Mouse (Mus musculus) thymus, adult 2 months (tissue): Measurements from ENCODE around the gene Wdfy1. TPM values are rescaled to one million over a fixed set of nuclear protein-coding genes. Genes with fewer than 3 reads are reported as not detected.

Source experiments
- DNase-seq: peaks from one replicate; pipeline ENCODE4 v3.0.0; 2021
- H3K27ac ChIP-seq: fragments of 200-500 bp; 2 replicates; pipeline ENCODE4 v1.5.1; 2012; ENCODE audit warnings: low read length, control low read depth; ENCODE audit not compliant: control insufficient read depth, insufficient read depth
- H3K27me3 ChIP-seq: fragments of 200-500 bp; 2 replicates; pipeline ENCODE4 v1.6.1; 2012; ENCODE audit warnings: mild to moderate bottlenecking, low read length, moderate library complexity, mixed read lengths; ENCODE audit not compliant: control insufficient read depth, insufficient read depth
- H3K36me3 ChIP-seq: fragments of 200-500 bp; 2 replicates; pipeline ENCODE4 v1.6.1; 2012; ENCODE audit warnings: mild to moderate bottlenecking, low read length, moderate library complexity; ENCODE audit not compliant: control insufficient read depth, insufficient read depth
- H3K4me1 ChIP-seq: fragments of 200-500 bp; replicated peaks from 2 replicates; pipeline ENCODE4 v1.6.1; 2012; ENCODE audit warnings: low read length; ENCODE audit not compliant: control insufficient read depth, insufficient read depth
- H3K4me3 ChIP-seq: fragments of 200-500 bp; 2 replicates; pipeline ENCODE4 v1.5.1; 2012; ENCODE audit warnings: mild to moderate bottlenecking, low read length, control low read depth, moderate library complexity; ENCODE audit not compliant: control insufficient read depth, insufficient read depth
- CTCF ChIP-seq: fragments of 200-500 bp; IDR thresholded peaks from 2 replicates; pipeline ENCODE4 v1.5.1; 2012; ENCODE audit warnings: mild to moderate bottlenecking, control low read depth, low read length, moderate library complexity, borderline replicate concordance; ENCODE audit not compliant: control insufficient read depth, poor library complexity, insufficient read depth; ENCODE audit errors: extremely low read depth
- POLR2A ChIP-seq: fragments of 200-500 bp; IDR thresholded peaks from 2 replicates; pipeline ENCODE4 v1.6.1; 2012; ENCODE audit warnings: mild to moderate bottlenecking, low read length, control low read depth, moderate library complexity; ENCODE audit not compliant: control insufficient read depth, poor library complexity, insufficient read depth; ENCODE audit errors: extremely low read depth
- WGBS: fragments of 180-500 bp; shearing (Covaris S2); methylation state at CpG from one replicate; pipeline ENCODE4 v1.1.7; 2018; 5-methylcytosine and 5-hydroxymethylcytosine counted together
- polyA plus RNA-seq: library from polyadenylated mRNA; depleted of rRNA; stranded (reverse); fragments of >200 nt; gene quantifications from 2 replicates; pipeline ENCODE4 v1.2.3, GENCODE M21; 2012

Gene Wdfy1
- polyA plus RNA-seq, 1 experiment = 23.3 TPM

DNA sequence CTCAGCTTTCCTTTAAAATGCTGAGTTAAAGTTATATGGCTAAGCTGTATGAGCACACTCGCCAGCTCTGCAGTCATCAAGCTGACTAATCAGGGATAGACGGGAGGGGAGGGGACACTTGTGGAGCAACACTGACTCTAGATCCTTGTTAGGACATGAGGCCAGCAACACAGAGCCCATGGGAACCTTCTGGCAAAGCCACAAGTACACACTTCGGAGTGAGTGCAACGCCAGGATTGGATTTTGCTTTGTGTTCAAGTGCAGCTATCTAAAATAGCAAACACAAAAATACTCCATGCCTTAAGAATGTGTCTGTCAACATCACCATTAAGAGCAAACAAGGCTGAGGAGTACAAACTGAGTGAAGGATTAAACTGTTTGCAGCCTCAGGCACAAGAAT is 29.9 kb downstream of the Wdfy1 start:
- Histone ChIP-seq H3K27me3 (no peaks in the 10 kb centered on the region), H3K36me3 (no peaks in the 10 kb centered on the region), H3K4me3 (no peak overlapping the region), H3K27ac (no peak overlapping the region), H3K4me1 (peaks cover under 1% of the 10 kb centered on the region)
- WGBS = 92% methylated on average over 4 of the region's 4 CpGs
- TF ChIP-seq CTCF (no peak), POLR2A (no peak)
- no peak for DNase-seq

DNA sequence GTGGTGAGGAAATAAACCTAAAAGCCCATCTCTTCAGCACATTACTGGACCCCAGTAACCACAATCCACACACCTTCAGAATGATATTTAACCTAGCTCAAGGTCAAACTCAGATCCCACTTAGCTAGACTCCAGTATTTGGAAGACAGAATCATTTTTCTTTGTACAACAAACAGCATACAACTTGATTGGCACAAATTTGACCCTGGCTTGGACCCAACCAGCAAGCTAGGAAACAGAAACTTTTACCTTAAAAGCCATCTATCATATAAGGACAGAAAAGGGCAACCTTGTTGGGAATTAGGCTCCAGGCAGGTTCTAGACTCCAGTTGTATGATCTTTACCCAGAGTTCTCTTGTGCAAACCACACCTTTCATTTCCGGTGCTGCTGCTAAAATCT is 32.6 kb downstream of the Wdfy1 start:
- H3K4me3 ChIP-seq = no peak overlapping the region
- H3K4me1 ChIP-seq = no peaks in the 10 kb centered on the region; the same call in 1 of the 2 replicates
- H3K27me3 ChIP-seq = no peaks in the 10 kb centered on the region
- no peaks in the 10 kb centered on the region for H3K36me3 ChIP-seq
- 89% methylated on average over 1 of the region's 1 CpGs for WGBS
- no peak overlapping the region for H3K27ac ChIP-seq
- no peak for DNase-seq
- TF ChIP-seq POLR2A (no peak), CTCF (no peak)

DNA sequence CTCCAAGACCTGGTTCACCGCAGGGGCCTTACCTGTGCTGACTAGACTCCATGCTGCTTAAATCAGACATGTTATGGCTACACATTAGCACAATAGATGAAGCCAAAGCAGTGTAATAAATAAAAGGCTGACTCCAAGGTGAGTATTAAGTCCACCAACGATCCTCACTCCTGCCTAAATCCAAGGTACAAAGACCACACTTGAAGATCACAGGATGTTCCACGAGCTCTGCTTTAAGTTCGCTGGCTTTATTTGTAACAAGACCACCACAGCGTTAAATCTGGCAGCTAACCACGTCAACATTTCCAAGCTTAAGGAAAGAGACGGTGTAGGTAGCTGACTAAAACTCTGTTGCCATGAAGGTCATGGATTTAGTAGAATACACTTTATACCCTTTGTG is 33.0 kb downstream of the Wdfy1 start:
- Histone ChIP-seq H3K27me3 (no peaks in the 10 kb centered on the region), H3K36me3 (no peaks in the 10 kb centered on the region), H3K4me3 (no peak overlapping the region), H3K27ac (no peak overlapping the region), H3K4me1 (no peaks in the 10 kb centered on the region; the same call in 1 of the 2 replicates)
- WGBS = 97% methylated on average over 7 of the region's 7 CpGs
- TF ChIP-seq CTCF = no peak
- TF ChIP-seq POLR2A = no peak
- no peak for DNase-seq

- 35% methylated on average over 4 of the region's 4 CpGs for WGBS
- TF ChIP-seq CTCF = no peak
- TF ChIP-seq POLR2A = no peak
- Histone ChIP-seq H3K36me3 (no peaks in the 10 kb centered on the region), H3K4me1 (no peaks in the 10 kb centered on the region), H3K4me3 (no peak overlapping the region), H3K27ac (no peak overlapping the region), H3K27me3 (no peaks in the 10 kb centered on the region)
- no peak for DNase-seq
These were observed 34.9 kb downstream of the Wdfy1 start for GRCm38 (mm10) chr1:79741002-79741401.

DNA sequence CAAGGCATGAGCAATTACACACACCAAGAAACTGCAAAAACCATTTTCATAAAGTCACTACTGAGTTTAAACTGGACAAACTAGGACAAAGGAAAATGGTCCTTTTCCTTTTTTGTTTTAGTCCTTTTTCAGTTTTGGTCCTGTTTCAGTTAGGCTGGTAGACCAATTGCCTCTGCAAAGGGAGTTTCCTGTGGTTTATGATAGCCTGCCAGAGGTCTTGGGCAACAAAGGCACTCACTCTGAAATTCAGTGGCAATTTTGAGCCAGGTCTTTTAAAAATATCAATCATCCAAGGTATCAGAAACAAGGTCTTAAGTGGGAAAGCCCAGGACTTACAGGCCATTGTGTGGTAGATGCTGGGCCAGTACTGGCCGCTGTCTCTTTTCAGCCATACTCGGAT is 36.2 kb downstream of the Wdfy1 start:
- no peaks in the 10 kb centered on the region for H3K4me1 ChIP-seq
- H3K27ac ChIP-seq = no peak overlapping the region
- no peak overlapping the region for H3K4me3 ChIP-seq
- no peak for DNase-seq
- 98% methylated on average over 2 of the region's 2 CpGs for WGBS
- H3K36me3 ChIP-seq = no peaks in the 10 kb centered on the region
- H3K27me3 ChIP-seq = no peaks in the 10 kb centered on the region
- TF ChIP-seq CTCF (no peak), POLR2A (no peak)

DNA sequence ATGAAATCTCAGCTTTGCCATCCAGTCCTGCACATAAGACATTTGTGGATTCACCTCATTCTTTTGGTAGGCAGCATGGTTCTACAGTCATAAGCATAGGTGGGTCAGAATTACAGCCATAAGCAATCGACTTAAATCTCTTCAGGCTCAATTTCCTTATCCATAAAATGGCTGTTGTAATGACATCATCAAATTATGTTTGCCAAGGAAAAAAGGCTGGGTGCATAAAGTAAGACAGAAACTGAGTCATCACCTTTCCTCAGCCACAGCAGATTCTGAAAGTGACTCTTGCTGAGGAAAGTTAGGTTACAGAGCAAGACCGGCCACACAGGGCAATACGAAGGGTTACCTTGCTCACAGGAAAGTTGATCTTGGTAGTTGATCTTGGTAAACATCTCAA is 39.5 kb downstream of the Wdfy1 start:
- TF ChIP-seq CTCF = no peak
- TF ChIP-seq POLR2A = no peak
- Histone ChIP-seq H3K27ac (no peak overlapping the region), H3K4me3 (no peak overlapping the region), H3K4me1 (no peaks in the 10 kb centered on the region), H3K27me3 (no peaks in the 10 kb centered on the region), H3K36me3 (no peaks in the 10 kb centered on the region)
- 97% methylated on average over 3 of the region's 3 CpGs for WGBS
- no peak for DNase-seq

- no peak overlapping the region for H3K27ac ChIP-seq
- H3K4me1 ChIP-seq = no peaks in the 10 kb centered on the region
- DNase-seq = no peak
- TF ChIP-seq CTCF (no peak), POLR2A (no peak)
- H3K4me3 ChIP-seq = no peak overlapping the region
- no peaks in the 10 kb centered on the region for H3K36me3 ChIP-seq
- no peaks in the 10 kb centered on the region for H3K27me3 ChIP-seq
- WGBS = 79% methylated on average over 5 of the region's 5 CpGs
These were observed 41.1 kb downstream of the Wdfy1 start for GRCm38 (mm10) chr1:79734794-79735193.
